33 mouse cellular contexts compared by ENCODE assay signal in the genomic region with DNA sequence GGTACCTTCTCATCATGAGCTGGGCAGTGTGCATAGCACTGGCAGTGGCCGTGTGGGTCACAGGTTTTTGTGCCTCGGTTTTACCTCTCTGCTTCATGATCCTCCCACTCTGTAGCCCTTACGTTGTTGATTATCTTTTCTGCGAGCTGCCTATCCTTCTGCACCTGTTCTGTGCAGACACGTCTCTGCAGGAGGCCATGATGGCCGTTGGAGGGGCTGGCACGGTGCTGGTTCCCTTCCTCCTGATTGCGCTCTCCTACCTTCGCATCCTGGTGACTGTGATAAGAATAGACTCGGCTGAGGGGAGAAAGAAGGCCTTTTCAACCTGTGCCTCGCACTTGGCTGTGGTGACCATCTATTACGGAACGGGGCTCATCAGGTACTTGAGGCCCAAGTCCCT. TPM values are rescaled to one million over a fixed set of nuclear protein-coding genes. Genes with fewer than 3 reads are reported as not detected.
DNase-seq lines count a peak whose midpoint lies in the region; ATAC-seq and TF ChIP-seq lines count a peak whose summit lies in the region.
"Had no signal": no experiment of that assay in that cellular context is flagged by ENCODE, and none has a peak within 500 bp of the region (broad histone marks: within the 10 kb centered on the region; RNA-seq: fewer than 3 reads in every experiment).

No protein-coding gene starts in this region.

- no peak overlapping the region for H3K4me2 ChIP-seq in liver, embryonic 14.5 days (ENCODE audit: low read depth)
- H3K4me2 ChIP-seq in liver, postnatal 0 days (ENCODE audit: low read depth, low read length) = no peak overlapping the region
- H3K4me2 ChIP-seq in midbrain, postnatal 0 days (ENCODE audit: low read depth, low read length, poor library complexity, severe bottlenecking) = no peak overlapping the region
- H3K4me2 ChIP-seq: embryonic facial prominence, embryonic 13.5 days; embryonic facial prominence, embryonic 15.5 days; forebrain, embryonic 12.5 days had no signal

- WGBS in liver, embryonic 14.5 days (ENCODE audit: insufficient replicate concordance) = 55% methylated on average over 13 of the region's 13 CpGs
- WGBS in liver, postnatal 0 days (ENCODE audit: insufficient replicate concordance) = 66% methylated on average over 13 of the region's 13 CpGs
- WGBS in midbrain, postnatal 0 days = 85% methylated on average over 13 of the region's 13 CpGs

- no peak overlapping the region for H3K4me3 ChIP-seq in liver, embryonic 14.5 days (ENCODE audit: insufficient read depth in 1 of 2, low read depth in 2 of 2, low read length in 2 of 2)
- no peak overlapping the region for H3K4me3 ChIP-seq in liver, postnatal 0 days (ENCODE audit: low read depth, low read length)
- no peak overlapping the region for H3K4me3 ChIP-seq in midbrain, postnatal 0 days (ENCODE audit: low read depth, low read length)
- H3K4me3 ChIP-seq: embryonic facial prominence, embryonic 13.5 days; embryonic facial prominence, embryonic 15.5 days; erythroblast, embryonic 14.5 days; forebrain, embryonic 10.5 days; forebrain, embryonic 12.5 days had no signal

- H3K27ac ChIP-seq in liver, embryonic 14.5 days = no peak overlapping the region
- H3K27ac ChIP-seq in liver, postnatal 0 days (ENCODE audit: low read depth) = no peak overlapping the region
- H3K27ac ChIP-seq in midbrain, postnatal 0 days (ENCODE audit: low read depth, low read length) = no peak overlapping the region
- H3K27ac ChIP-seq: embryonic facial prominence, embryonic 13.5 days; embryonic facial prominence, embryonic 15.5 days; forebrain, embryonic 10.5 days; forebrain, embryonic 12.5 days had no signal

- no peaks in the 10 kb centered on the region for H3K9me3 ChIP-seq in liver, embryonic 14.5 days (ENCODE audit: control insufficient read depth, low read length)
- H3K9me3 ChIP-seq in liver, postnatal 0 days (ENCODE audit: low read length) = no peaks in the 10 kb centered on the region
- no peaks in the 10 kb centered on the region for H3K9me3 ChIP-seq in midbrain, postnatal 0 days (ENCODE audit: low read length)
- H3K9me3 ChIP-seq: embryonic facial prominence, embryonic 13.5 days; embryonic facial prominence, embryonic 15.5 days; forebrain, embryonic 10.5 days; forebrain, embryonic 12.5 days; G1E had no signal

- H3K27me3 ChIP-seq in liver, embryonic 14.5 days (ENCODE audit: control insufficient read depth, insufficient read depth, low read length) = no peaks in the 10 kb centered on the region
- no peaks in the 10 kb centered on the region for H3K27me3 ChIP-seq in liver, postnatal 0 days (ENCODE audit: insufficient read depth, low read length)
- no peaks in the 10 kb centered on the region for H3K27me3 ChIP-seq in midbrain, postnatal 0 days (ENCODE audit: insufficient read depth, low read length)
- H3K27me3 ChIP-seq: embryonic facial prominence, embryonic 13.5 days; embryonic facial prominence, embryonic 15.5 days; forebrain, embryonic 12.5 days; Patski had no signal

- peak in 2 of 3 experiments; percentile 67 to 68 for DNase-seq in liver, embryonic 14.5 days (ENCODE audit: low read depth in 3 of 3, low spot score in 3 of 3)
- DNase-seq in liver, postnatal 0 days = no peak
- peak; percentile 22 for DNase-seq in c-Kit-positive CD71-positive TER-119-negative erythroid progenitor cells, embryonic 14.5 days (ENCODE audit: low read depth)
- no peak for DNase-seq in midbrain, postnatal 0 days (ENCODE audit: low spot score)
- DNase-seq in adrenal gland, postnatal 25 days = no peak
- DNase-seq: adrenal gland, adult 8-10 months; adrenal gland, postnatal 14 days; B cell, adult 2 months; cerebellum, adult 11 months; cerebellum, adult 18-20 months; cerebellum, adult 8-10 months; cerebellum, adult 9-11 months; cerebellum, postnatal 14 days; cerebellum, postnatal 36 days; embryo, embryonic 11 days had no signal

- no peaks in the 10 kb centered on the region for H3K36me3 ChIP-seq in liver, embryonic 14.5 days (replicated peaks; ENCODE audit: control insufficient read depth, insufficient read depth, low read depth)
- no peaks in the 10 kb centered on the region for H3K36me3 ChIP-seq in liver, postnatal 0 days (replicated peaks; ENCODE audit: insufficient read depth, low read length)
- H3K36me3 ChIP-seq in midbrain, postnatal 0 days (ENCODE audit: insufficient read depth, low read length) = no peaks in the 10 kb centered on the region
- H3K36me3 ChIP-seq: embryonic facial prominence, embryonic 13.5 days; embryonic facial prominence, embryonic 15.5 days; forebrain, embryonic 10.5 days; forebrain, embryonic 12.5 days; G1E had no signal

- ATAC-seq in liver, embryonic 14.5 days (ENCODE audit: insufficient read depth) = no peak
- ATAC-seq in liver, postnatal 0 days = no peak
- no peak for ATAC-seq in midbrain, postnatal 0 days (ENCODE audit: low FRiP score)
- ATAC-seq: activated CD4-positive, CD25-positive, alpha-beta regulatory T cell, adult 4 months; CD4-positive, CD25-positive, alpha-beta regulatory T cell, adult 4 months; forebrain, embryonic 14.5 days; forebrain, embryonic 16.5 days; Patski had no signal

- no peak overlapping the region for H3K9ac ChIP-seq in liver, embryonic 14.5 days (replicated peaks)
- no peak overlapping the region for H3K9ac ChIP-seq in liver, postnatal 0 days (replicated peaks)
- no peak overlapping the region for H3K9ac ChIP-seq in midbrain, postnatal 0 days (replicated peaks; ENCODE audit: low read length, poor library complexity, severe bottlenecking)
- H3K9ac ChIP-seq: embryonic facial prominence, embryonic 13.5 days; embryonic facial prominence, embryonic 15.5 days; forebrain, embryonic 12.5 days had no signal

- TF ChIP-seq CTCF in liver, embryonic 14.5 days (IDR thresholded peaks at IDR 0.05; ENCODE audit: low read depth) = no peak
- no peak for TF ChIP-seq CTCF in liver, postnatal 0 days (IDR thresholded peaks at IDR 0.05; ENCODE audit: low read depth)
- TF ChIP-seq CTCF in midbrain, postnatal 0 days (IDR thresholded peaks at IDR 0.05) = no peak

- H3K4me1 ChIP-seq in liver, embryonic 14.5 days (replicated peaks; ENCODE audit: control insufficient read depth in 2 of 2, insufficient read depth in 2 of 2, low read length in 1 of 2) = peaks cover 0 to 2% of the 10 kb centered on the region in 2 experiments; a peak in 1 of 4 replicates
- H3K4me1 ChIP-seq in liver, postnatal 0 days (ENCODE audit: insufficient read depth) = no peaks in the 10 kb centered on the region
- H3K4me1 ChIP-seq in midbrain, postnatal 0 days (ENCODE audit: insufficient read depth, low read length) = no peaks in the 10 kb centered on the region
- H3K4me1 ChIP-seq: embryonic facial prominence, embryonic 13.5 days; embryonic facial prominence, embryonic 15.5 days; forebrain, embryonic 10.5 days; forebrain, embryonic 12.5 days had no signal

- no peak for TF ChIP-seq EP300 in liver, embryonic 14.5 days (IDR thresholded peaks at IDR 0.05; ENCODE audit: low read depth)
- no peak for TF ChIP-seq EP300 in liver, postnatal 0 days (IDR thresholded peaks at IDR 0.05; ENCODE audit: low read depth)

RNA-seq across cellular contexts. Expression of a gene that starts 2.9 kb away (rescaled TPM):
- polyA plus RNA-seq in liver, embryonic 14.5 days (2012; rRNA removed) = not detected in 2 replicates
- not detected in 2 replicates for polyA plus RNA-seq in liver, embryonic 14.5 days (2014; fragmentation: Nextera tagmentation; extraction: Ambion mirVana)
- not detected in 2 replicates for polyA plus RNA-seq in liver, postnatal 0 days (2015; fragmentation: Nextera tagmentation; extraction: Ambion mirVana)
- total RNA-seq in midbrain, postnatal 0 days (2014; rRNA removed) = 0.28 and 0.49 TPM in 2 replicates
- 0.04 and 0.05 TPM in 2 replicates for polyA plus RNA-seq in midbrain, postnatal 0 days (2015; fragmentation: Nextera tagmentation; extraction: Ambion mirVana)
- not detected in 2 replicates for total RNA-seq in adrenal gland, postnatal 25 days (2021)
- total RNA-seq: adrenal gland, adult 18-20 months; adrenal gland, adult 8-10 months; adrenal gland, postnatal 14 days; adrenal gland, postnatal 4 days; CH12.LX; common myeloid progenitor, adult 5-6 weeks had no signal
- polyA plus RNA-seq: activated CD4-positive, CD25-positive, alpha-beta regulatory T cell, adult 4 months; CD4-positive, CD25-positive, alpha-beta regulatory T cell, adult 4 months; embryonic facial prominence, embryonic 11.5 days; embryonic facial prominence, embryonic 13.5 days; embryonic facial prominence, embryonic 15.5 days; erythroblast, embryonic 14.5 days; forebrain, embryonic 10.5 days; forebrain, embryonic 12.5 days; forebrain, embryonic 14.5 days; forebrain, embryonic 16.5 days; G1E had no signal

RNA-seq across cellular contexts. Expression of a gene that starts 18.0 kb away (rescaled TPM):
- not detected in 2 replicates for polyA plus RNA-seq in liver, embryonic 14.5 days (2012; rRNA removed)
- polyA plus RNA-seq in liver, embryonic 14.5 days (2014; fragmentation: Nextera tagmentation; extraction: Ambion mirVana) = not detected in 2 replicates
- not detected in 2 replicates for polyA plus RNA-seq in liver, postnatal 0 days (2015; fragmentation: Nextera tagmentation; extraction: Ambion mirVana)
- not detected in 2 replicates for total RNA-seq in midbrain, postnatal 0 days (2014; rRNA removed)
- polyA plus RNA-seq in midbrain, postnatal 0 days (2015; fragmentation: Nextera tagmentation; extraction: Ambion mirVana) = not detected in 2 replicates
- total RNA-seq in adrenal gland, postnatal 25 days (2021) = not detected in 2 replicates
- total RNA-seq: adrenal gland, adult 18-20 months; adrenal gland, adult 8-10 months; adrenal gland, postnatal 14 days; adrenal gland, postnatal 4 days; CH12.LX; common myeloid progenitor, adult 5-6 weeks; G1E had no signal
- polyA plus RNA-seq: activated CD4-positive, CD25-positive, alpha-beta regulatory T cell, adult 4 months; brain, embryonic 14.5 days; CD4-positive, CD25-positive, alpha-beta regulatory T cell, adult 4 months; embryonic facial prominence, embryonic 11.5 days; embryonic facial prominence, embryonic 13.5 days; embryonic facial prominence, embryonic 15.5 days; erythroblast, embryonic 14.5 days; forebrain, embryonic 10.5 days; forebrain, embryonic 12.5 days; forebrain, embryonic 14.5 days; forebrain, embryonic 16.5 days; frontal cortex, adult 2 months; G1E had no signal

RNA-seq across cellular contexts. Expression of a gene that starts 20.3 kb away (rescaled TPM):
- not detected in 2 replicates for polyA plus RNA-seq in liver, embryonic 14.5 days (2012; rRNA removed)
- not detected in 2 replicates for polyA plus RNA-seq in liver, embryonic 14.5 days (2014; fragmentation: Nextera tagmentation; extraction: Ambion mirVana)
- polyA plus RNA-seq in liver, postnatal 0 days (2015; fragmentation: Nextera tagmentation; extraction: Ambion mirVana) = not detected in 2 replicates
- total RNA-seq in midbrain, postnatal 0 days (2014; rRNA removed) = not detected in 2 replicates
- not detected in 2 replicates for polyA plus RNA-seq in midbrain, postnatal 0 days (2015; fragmentation: Nextera tagmentation; extraction: Ambion mirVana)
- total RNA-seq in adrenal gland, postnatal 25 days (2021) = not detected in 2 replicates
- total RNA-seq: adrenal gland, adult 18-20 months; adrenal gland, adult 8-10 months; adrenal gland, postnatal 14 days; adrenal gland, postnatal 4 days; CH12.LX; common myeloid progenitor, adult 5-6 weeks had no signal
- polyA plus RNA-seq: activated CD4-positive, CD25-positive, alpha-beta regulatory T cell, adult 4 months; brain, embryonic 14.5 days; CD4-positive, CD25-positive, alpha-beta regulatory T cell, adult 4 months; embryonic facial prominence, embryonic 11.5 days; embryonic facial prominence, embryonic 13.5 days; embryonic facial prominence, embryonic 15.5 days; erythroblast, embryonic 14.5 days; forebrain, embryonic 10.5 days; forebrain, embryonic 12.5 days; forebrain, embryonic 14.5 days; forebrain, embryonic 16.5 days; frontal cortex, adult 2 months; G1E; Patski had no signal

RNA-seq across cellular contexts. Expression of a gene that starts 27.5 kb away (rescaled TPM):
- not detected in 2 replicates for polyA plus RNA-seq in liver, embryonic 14.5 days (2012; rRNA removed)
- not detected in 2 replicates for polyA plus RNA-seq in liver, embryonic 14.5 days (2014; fragmentation: Nextera tagmentation; extraction: Ambion mirVana)
- not detected in 2 replicates for polyA plus RNA-seq in liver, postnatal 0 days (2015; fragmentation: Nextera tagmentation; extraction: Ambion mirVana)
- total RNA-seq in midbrain, postnatal 0 days (2014; rRNA removed) = not detected in 2 replicates
- polyA plus RNA-seq in midbrain, postnatal 0 days (2015; fragmentation: Nextera tagmentation; extraction: Ambion mirVana) = not detected in 2 replicates
- not detected in 2 replicates for total RNA-seq in adrenal gland, postnatal 25 days (2021)
- total RNA-seq: adrenal gland, adult 18-20 months; adrenal gland, adult 8-10 months; adrenal gland, postnatal 14 days; adrenal gland, postnatal 4 days; CH12.LX; common myeloid progenitor, adult 5-6 weeks had no signal
- polyA plus RNA-seq: activated CD4-positive, CD25-positive, alpha-beta regulatory T cell, adult 4 months; brain, embryonic 14.5 days; embryonic facial prominence, embryonic 11.5 days; embryonic facial prominence, embryonic 13.5 days; forebrain, embryonic 10.5 days; forebrain, embryonic 12.5 days; forebrain, embryonic 14.5 days; forebrain, embryonic 16.5 days; frontal cortex, adult 2 months; G1E; Patski had no signal

RNA-seq across cellular contexts. Expression of a gene that starts 32.5 kb away (rescaled TPM):
- polyA plus RNA-seq in liver, embryonic 14.5 days (2012; rRNA removed) = not detected in 2 replicates
- polyA plus RNA-seq in liver, embryonic 14.5 days (2014; fragmentation: Nextera tagmentation; extraction: Ambion mirVana) = not detected in 2 replicates
- not detected in 2 replicates for polyA plus RNA-seq in liver, postnatal 0 days (2015; fragmentation: Nextera tagmentation; extraction: Ambion mirVana)
- total RNA-seq in midbrain, postnatal 0 days (2014; rRNA removed) = 0.16 TPM in 1 of 2 replicates, not detected in the other
- polyA plus RNA-seq in midbrain, postnatal 0 days (2015; fragmentation: Nextera tagmentation; extraction: Ambion mirVana) = not detected in 2 replicates
- not detected in 2 replicates for total RNA-seq in adrenal gland, postnatal 25 days (2021)
- total RNA-seq: adrenal gland, adult 18-20 months; adrenal gland, adult 8-10 months; adrenal gland, postnatal 14 days; adrenal gland, postnatal 4 days; CH12.LX; common myeloid progenitor, adult 5-6 weeks had no signal
- polyA plus RNA-seq: activated CD4-positive, CD25-positive, alpha-beta regulatory T cell, adult 4 months; brain, embryonic 14.5 days; CD4-positive, CD25-positive, alpha-beta regulatory T cell, adult 4 months; embryonic facial prominence, embryonic 11.5 days; embryonic facial prominence, embryonic 13.5 days; forebrain, embryonic 10.5 days; forebrain, embryonic 12.5 days; forebrain, embryonic 14.5 days; forebrain, embryonic 16.5 days; frontal cortex, adult 2 months; G1E; Patski had no signal

Comparison
In these comparisons a context has a peak if more than half of its experiments do, and no peak if none do; other contexts are left out.
1. DNase-seq: peak in liver, embryonic 14.5 days (2 of 3) and c-Kit-positive CD71-positive TER-119-negative erythroid progenitor cells, embryonic 14.5 days (single experiment); none in liver, postnatal 0 days (single experiment), midbrain, postnatal 0 days (single experiment) and adrenal gland, postnatal 25 days (single experiment).